Mouse (Mus musculus) spleen, embryonic (tissue): Measurements from ENCODE around the gene R3hdm2.

Source experiments
- CTCF ChIA-PET: fragments of 350-600 bp; sonication (Branson Sonifier 250); formaldehyde crosslinking; loops from one replicate; lab custom pipeline; 2022; lab: Charles Lee

The R3hdm2 gene

GRCm38 (mm10) chr10:127534929-127535384 is 154.8 kb downstream of the R3hdm2 start:
- CTCF ChIA-PET = interaction anchor here (0.6 to 2.4 kb wide), 3 partner anchors 21 to 220 kb away, joined by 3 to 8 read pairs (median 3); partner anchors contain the start of gene Ndufa4l2

- CTCF ChIA-PET = interaction anchor here (0.5 to 3.5 kb wide), 6 partner anchors 10 to 31 kb away, joined by 3 to 36 read pairs (median 6); no protein-coding TSS in a partner anchor
These were observed 156.6 kb downstream of the R3hdm2 start for GRCm38 (mm10) chr10:127536586-127537314.

DNA sequence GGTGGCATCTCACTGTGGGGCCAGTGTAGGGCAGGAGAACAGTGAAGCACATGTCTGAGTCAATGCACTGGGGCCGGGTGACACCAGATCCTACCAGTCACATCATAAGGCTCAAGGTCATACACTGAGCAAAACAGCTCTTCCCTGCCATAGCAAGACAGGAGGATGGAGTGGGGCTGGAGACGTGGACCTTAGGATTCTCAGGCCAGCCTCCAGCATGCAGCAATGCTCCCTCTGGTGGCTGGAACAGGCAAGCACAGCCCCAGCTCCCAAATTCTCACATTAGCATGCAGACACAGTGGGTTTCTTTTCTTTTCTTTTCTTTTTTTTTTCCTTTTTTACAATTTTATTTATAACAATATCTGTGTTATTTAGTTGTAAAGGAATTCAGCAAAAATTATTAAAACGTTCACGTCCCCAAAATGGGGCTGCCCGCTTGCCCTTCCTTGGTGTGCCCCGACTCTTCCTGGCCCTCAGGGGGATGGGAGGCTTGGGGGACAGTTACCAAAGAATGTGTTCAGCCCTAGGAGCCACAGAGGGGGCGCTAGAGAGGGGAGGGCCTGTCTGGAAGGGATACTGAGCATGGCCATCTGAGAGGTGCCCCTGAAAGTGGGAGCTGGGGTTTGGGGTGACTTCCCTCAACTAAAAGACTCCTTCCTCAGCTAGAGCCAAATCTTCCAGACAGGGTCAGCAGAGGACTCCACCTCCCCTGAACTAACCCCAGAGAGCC is 157.9 kb downstream of the R3hdm2 start:
- CTCF ChIA-PET = interaction anchor here (0.5 to 3.5 kb wide), 6 partner anchors 7 to 32 kb away, joined by 3 to 36 read pairs (median 4); no protein-coding TSS in a partner anchor

GRCm38 (mm10) chr10:127541510-127541909 is 161.4 kb downstream of the R3hdm2 start:
- CTCF ChIA-PET = no interaction called here

GRCm38 (mm10) chr10:127542084-127542483 is 162.0 kb downstream of the R3hdm2 start:
- CTCF ChIA-PET = no interaction called here

GRCm38 (mm10) chr10:127542720-127543119 is 162.6 kb downstream of the R3hdm2 start:
- CTCF ChIA-PET = no interaction called here

DNA sequence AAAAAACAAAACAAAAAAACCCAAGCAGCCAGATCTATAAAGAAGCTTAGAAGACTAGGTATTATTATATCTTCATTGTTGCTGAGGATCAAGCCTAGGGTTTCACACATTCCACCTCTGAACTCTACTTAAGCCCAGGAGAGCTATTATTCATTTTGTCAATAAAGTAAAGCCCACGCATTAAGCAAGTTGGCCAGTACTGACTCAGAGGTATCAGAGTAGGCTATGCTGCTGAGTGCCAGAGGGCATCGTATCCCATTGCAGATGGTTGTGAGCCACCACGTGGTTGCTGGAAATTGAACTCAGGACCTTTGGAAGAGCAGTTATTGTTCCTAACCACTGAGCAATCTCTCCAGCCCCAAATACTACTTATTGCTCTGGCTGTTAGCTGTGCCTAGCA is 163.8 kb downstream of the R3hdm2 start:
- CTCF ChIA-PET = no interaction called here

- CTCF ChIA-PET = no interaction called here
These were observed 164.2 kb downstream of the R3hdm2 start for GRCm38 (mm10) chr10:127544375-127544774.

DNA sequence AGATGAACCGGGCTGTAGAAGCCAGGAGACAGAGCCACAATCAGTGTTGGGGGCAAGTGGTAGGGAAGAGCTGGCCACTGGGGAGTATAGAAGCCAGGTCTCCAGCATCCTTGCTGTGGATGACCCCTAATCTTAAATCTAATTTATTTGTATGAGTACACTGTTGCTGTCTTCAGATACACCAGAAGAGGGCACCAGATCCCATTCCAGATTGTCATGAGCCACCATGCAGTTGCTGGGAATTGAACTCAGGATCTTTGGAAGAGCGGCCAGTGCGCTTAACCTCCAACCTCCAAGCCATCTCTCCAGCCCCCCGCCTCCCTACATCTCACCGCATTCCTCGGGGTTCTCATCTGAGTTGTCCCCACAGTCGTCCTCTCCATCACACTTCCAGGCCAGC is 166.4 kb downstream of the R3hdm2 start:
- CTCF ChIA-PET = no interaction called here

DNA sequence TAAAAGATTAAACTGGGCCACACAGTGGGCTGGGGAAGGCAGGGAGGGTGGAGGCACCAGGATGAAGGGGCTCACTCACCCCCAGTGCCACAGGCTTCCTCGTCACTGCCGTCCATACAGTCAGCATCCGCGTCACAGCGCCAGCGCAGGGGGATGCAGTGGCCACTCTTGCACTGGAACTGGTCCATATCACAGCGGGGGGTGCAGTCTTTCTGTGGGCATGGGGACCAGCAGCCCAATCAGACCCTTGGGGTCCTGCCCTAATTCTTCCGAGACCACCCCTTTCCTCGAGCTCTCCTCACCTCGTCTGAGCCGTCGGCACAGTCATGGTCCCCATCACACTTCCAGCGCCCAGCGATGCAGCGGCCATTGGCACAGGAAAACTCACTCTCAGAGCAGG is 168.1 kb downstream of the R3hdm2 start:
- CTCF ChIA-PET = interaction anchor here (0.5 kb wide), 1 partner anchor 611 kb away, joined by 3 read pairs; no protein-coding TSS in a partner anchor
